Mouse (Mus musculus) liver, embryonic 15.5 days (tissue): ENCODE measurements at regions not wholly inside any gene's neighbourhood (a gene's known extent, or its start where the extent isn't known, plus 50 kb on each side); places are given as distances from the start of the nearest gene placed in this dataset.

Experiments used
- ATAC-seq: fragments of 200-750 bp; cut with Nextera tagmentation; 2 replicates; pipeline ENCODE4 v1.8.0; 2017; ENCODE audit warnings: moderate number of reproducible peaks, mild to moderate bottlenecking, moderate library complexity; ENCODE audit not compliant: insufficient read depth
- H3K27ac ChIP-seq: fragments of 300-500 bp; sonication (generic); replicated peaks from 2 replicates; pipeline ENCODE4 v1.5.1; 2015; ENCODE audit warnings: mild to moderate bottlenecking, inconsistent platforms
- H3K27me3 ChIP-seq: fragments of 300-500 bp; sonication (generic); 2 replicates; pipeline ENCODE4 v1.6.1; 2015; ENCODE audit warnings: mild to moderate bottlenecking, inconsistent platforms
- H3K36me3 ChIP-seq: fragments of 300-500 bp; sonication (generic); replicated peaks from 2 replicates; pipeline ENCODE4 v1.6.1; 2015; ENCODE audit warnings: moderate library complexity, mild to moderate bottlenecking, inconsistent platforms
- H3K4me1 ChIP-seq: fragments of 300-500 bp; sonication (generic); replicated peaks from 2 replicates; pipeline ENCODE4 v1.6.1; 2015; ENCODE audit warnings: inconsistent platforms
- H3K4me2 ChIP-seq: fragments of 300-500 bp; sonication (generic); 2 replicates; pipeline ENCODE4 v1.6.1; 2015; ENCODE audit warnings: moderate library complexity, mild to moderate bottlenecking, inconsistent platforms
- H3K4me3 ChIP-seq: fragments of 300-500 bp; sonication (generic); replicated peaks from 2 replicates; pipeline ENCODE4 v1.5.1; 2015; ENCODE audit warnings: mild to moderate bottlenecking, inconsistent platforms
- H3K9ac ChIP-seq: fragments of 300-500 bp; sonication (generic); 2 replicates; pipeline ENCODE4 v1.6.1; 2015; ENCODE audit warnings: moderate library complexity, mild to moderate bottlenecking, inconsistent platforms
- H3K9me3 ChIP-seq: fragments of 300-500 bp; sonication (generic); replicated peaks from 2 replicates; pipeline ENCODE4 v1.6.1; 2016; ENCODE audit warnings: inconsistent platforms
- WGBS: fragments of 180-500 bp; shearing (Covaris S2); methylation state at CpG from one replicate; pipeline ENCODE4 v1.1.7; 2015; ENCODE audit warnings: mixed read lengths; ENCODE audit not compliant: insufficient replicate concordance; 5-methylcytosine and 5-hydroxymethylcytosine counted together

GRCm38 (mm10) chr10:121150668-121151067 is 116.9 kb downstream of the Wif1 start:
- no peaks in the 10 kb centered on the region for H3K9me3 ChIP-seq
- no peak overlapping the region for H3K4me2 ChIP-seq
- WGBS, result 61% methylated on average over 9 of the region's 9 CpGs
- H3K27ac ChIP-seq, result no peak overlapping the region
- no peak for ATAC-seq
- no peaks in the 10 kb centered on the region for H3K36me3 ChIP-seq
- no peak overlapping the region for H3K9ac ChIP-seq
- no peaks in the 10 kb centered on the region for H3K4me1 ChIP-seq
- no peaks in the 10 kb centered on the region for H3K27me3 ChIP-seq
- H3K4me3 ChIP-seq, result no peak overlapping the region

- H3K9ac ChIP-seq, result no peak overlapping the region
- 47% methylated on average over 4 of the region's 4 CpGs for whole genome bisulfite sequencing
- no peak overlapping the region for H3K4me2 ChIP-seq
- H3K27me3 ChIP-seq, result no peaks in the 10 kb centered on the region
- no peaks in the 10 kb centered on the region for H3K36me3 ChIP-seq
- H3K4me1 ChIP-seq, result no peaks in the 10 kb centered on the region
- no peak overlapping the region for H3K27ac ChIP-seq
- no peak for ATAC-seq
- H3K9me3 ChIP-seq, result no peaks in the 10 kb centered on the region
- no peak overlapping the region for H3K4me3 ChIP-seq
Observed at GRCm38 (mm10) chr10:121153625-121154024, 119.9 kb downstream of the Wif1 start.

- H3K4me1 ChIP-seq, result no peaks in the 10 kb centered on the region
- no peak overlapping the region for H3K27ac ChIP-seq
- H3K36me3 ChIP-seq, result no peaks in the 10 kb centered on the region
- no peak overlapping the region for H3K9ac ChIP-seq
- H3K4me3 ChIP-seq, result no peak overlapping the region
- WGBS, result 58% methylated on average over 7 of the region's 7 CpGs
- 0 out of 2 replicates have a peak, but pooled peaks cover 3% of the 10 kb centered on the region for H3K9me3 ChIP-seq
- no peak for ATAC-seq
- no peak overlapping the region for H3K4me2 ChIP-seq
- no peaks in the 10 kb centered on the region for H3K27me3 ChIP-seq
Observed at GRCm38 (mm10) chr10:121160499-121160898, 126.7 kb downstream of the Wif1 start.

- no peak overlapping the region for H3K4me3 ChIP-seq
- H3K36me3 ChIP-seq, result no peaks in the 10 kb centered on the region
- no peak for ATAC-seq
- H3K27me3 ChIP-seq, result no peaks in the 10 kb centered on the region
- no peaks in the 10 kb centered on the region for H3K4me1 ChIP-seq
- H3K4me2 ChIP-seq, result no peak overlapping the region
- 72% methylated on average over 11 of the region's 11 CpGs for WGBS
- no peak overlapping the region for H3K27ac ChIP-seq
- no peak overlapping the region for H3K9ac ChIP-seq
- H3K9me3 ChIP-seq, result 0 out of 2 replicates have a peak, but pooled peaks cover 3% of the 10 kb centered on the region
Observed at GRCm38 (mm10) chr10:121161201-121161600, 127.4 kb downstream of the Wif1 start.

- H3K27me3 ChIP-seq, result no peaks in the 10 kb centered on the region
- no peak overlapping the region for H3K9ac ChIP-seq
- H3K9me3 ChIP-seq, result no peaks in the 10 kb centered on the region; the same call in 1 of the 2 replicates
- ATAC-seq, result no peak
- H3K27ac ChIP-seq, result no peak overlapping the region
- H3K36me3 ChIP-seq, result no peaks in the 10 kb centered on the region
- no peaks in the 10 kb centered on the region for H3K4me1 ChIP-seq
- H3K4me3 ChIP-seq, result no peak overlapping the region
- WGBS, result 72% methylated on average over 9 of the region's 9 CpGs
- no peak overlapping the region for H3K4me2 ChIP-seq
Observed at GRCm38 (mm10) chr10:121174022-121174421, 140.3 kb downstream of the Wif1 start.

- no peak for ATAC-seq
- no peak overlapping the region for H3K4me2 ChIP-seq
- no peaks in the 10 kb centered on the region for H3K36me3 ChIP-seq
- H3K4me1 ChIP-seq, result no peaks in the 10 kb centered on the region
- no peak overlapping the region for H3K9ac ChIP-seq
- no peaks in the 10 kb centered on the region for H3K9me3 ChIP-seq
- H3K27ac ChIP-seq, result no peak overlapping the region
- WGBS, result 44% methylated on average over 7 of the region's 7 CpGs
- no peak overlapping the region for H3K4me3 ChIP-seq
- H3K27me3 ChIP-seq, result no peaks in the 10 kb centered on the region
Observed at GRCm38 (mm10) chr10:121189139-121189538, 155.4 kb downstream of the Wif1 start.

GRCm38 (mm10) chr10:121199236-121199635 is 151.8 kb downstream of the Tbc1d30 start:
- H3K9ac ChIP-seq, result no peak overlapping the region
- no peaks in the 10 kb centered on the region for H3K27me3 ChIP-seq
- H3K9me3 ChIP-seq, result no peaks in the 10 kb centered on the region
- no peaks in the 10 kb centered on the region for H3K4me1 ChIP-seq
- H3K4me3 ChIP-seq, result no peak overlapping the region
- H3K36me3 ChIP-seq, result no peaks in the 10 kb centered on the region
- H3K27ac ChIP-seq, result no peak overlapping the region
- no peak for ATAC-seq
- WGBS, result 47% methylated on average over 2 of the region's 2 CpGs
- H3K4me2 ChIP-seq, result no peak overlapping the region

GRCm38 (mm10) chr10:121202531-121202930 is 148.5 kb downstream of the Tbc1d30 start:
- WGBS, result 68% methylated on average over 7 of the region's 7 CpGs
- H3K36me3 ChIP-seq, result no peaks in the 10 kb centered on the region
- no peak for ATAC-seq

GRCm38 (mm10) chr10:121205551-121205950 is 145.5 kb downstream of the Tbc1d30 start:
- no peak overlapping the region for H3K9ac ChIP-seq
- no peak overlapping the region for H3K4me3 ChIP-seq
- no peak overlapping the region for H3K4me2 ChIP-seq
- H3K9me3 ChIP-seq, result no peaks in the 10 kb centered on the region
- WGBS, result 71% methylated on average over 11 of the region's 11 CpGs
- H3K27ac ChIP-seq, result no peak overlapping the region
- no peaks in the 10 kb centered on the region for H3K4me1 ChIP-seq
- H3K27me3 ChIP-seq, result no peaks in the 10 kb centered on the region
- no peaks in the 10 kb centered on the region for H3K36me3 ChIP-seq
- no peak for ATAC-seq

More at GRCm38 (mm10) chr10:121202531-121202930, 148.5 kb downstream of the Tbc1d30 start:
- Histone ChIP-seq H3K9ac (no peak overlapping the region), H3K27ac (no peak overlapping the region), H3K4me2 (no peak overlapping the region), H3K27me3 (no peaks in the 10 kb centered on the region), H3K9me3 (no peaks in the 10 kb centered on the region), H3K4me1 (no peaks in the 10 kb centered on the region), H3K4me3 (no peak overlapping the region)

- H3K4me1 ChIP-seq, result no peaks in the 10 kb centered on the region
- 0 out of 2 replicates have a peak, but pooled peaks have one; percentile 37 for ATAC-seq
- no peak overlapping the region for H3K4me2 ChIP-seq
- no peaks in the 10 kb centered on the region for H3K27me3 ChIP-seq
- no peak overlapping the region for H3K4me3 ChIP-seq
- H3K9ac ChIP-seq, result no peak overlapping the region
- H3K36me3 ChIP-seq, result no peaks in the 10 kb centered on the region
- no peaks in the 10 kb centered on the region for H3K9me3 ChIP-seq
- H3K27ac ChIP-seq, result no peak overlapping the region
- WGBS, result 46% methylated on average over 15 of the region's 15 CpGs
Observed at GRCm38 (mm10) chr10:121206002-121206742, 144.9 kb downstream of the Tbc1d30 start.

GRCm38 (mm10) chr10:121206743-121207039 is 144.4 kb downstream of the Tbc1d30 start:
- Histone ChIP-seq H3K27me3 (no peaks in the 10 kb centered on the region), H3K9me3 (no peaks in the 10 kb centered on the region), H3K4me1 (no peaks in the 10 kb centered on the region), H3K27ac (no peak overlapping the region), H3K4me3 (no peak overlapping the region), H3K36me3 (no peaks in the 10 kb centered on the region), H3K4me2 (no peak overlapping the region), H3K9ac (no peak overlapping the region)
- no peak for ATAC-seq
- WGBS, result 71% methylated on average over 3 of the region's 3 CpGs
